Mouse (Mus musculus): ENCODE measurements around the gene H2-DMa. TPM values are rescaled to one million over a fixed set of nuclear protein-coding genes. Genes with fewer than 3 reads are reported as not detected.

The H2-DMa gene
- polyA plus RNA-seq, 1 experiment from 2014 or later: 11.1 TPM

- ATAC-seq (ENCODE audit: insufficient number of reproducible peaks, insufficient read depth, low FRiP score, low TSS enrichment, low read depth): no peak
- peaks cover 47% of the 10 kb centered on the region for H3K4me1 ChIP-seq (replicated peaks)
- H3K27ac ChIP-seq: peak overlapping the region; percentile 46; the same call in 1 of the 2 replicates
- WGBS: 44% methylated on average over 9 of the region's 9 CpGs
- no peaks in the 10 kb centered on the region for H3K27me3 ChIP-seq
- H3K4me3 ChIP-seq (replicated peaks): no peak overlapping the region
- 0 out of 2 replicates have a peak overlapping the region, but pooled peaks have one; percentile 1 for H3K4me2 ChIP-seq
- H3K9me3 ChIP-seq: no peaks in the 10 kb centered on the region
- H3K36me3 ChIP-seq: peaks cover 7% of the 10 kb centered on the region; the same call in 1 of the 2 replicates
- no peak overlapping the region for H3K9ac ChIP-seq (replicated peaks)
Measured at GRCm38 (mm10) chr17:34126826-34127420, 7.6 kb downstream of the H2-DMa start.

- H3K4me2 ChIP-seq: 0 out of 2 replicates have a peak overlapping the region, but pooled peaks have one; percentile 19
- peaks cover 47% of the 10 kb centered on the region for H3K4me1 ChIP-seq (replicated peaks)
- H3K27me3 ChIP-seq: no peaks in the 10 kb centered on the region
- H3K36me3 ChIP-seq: peaks cover 7% of the 10 kb centered on the region; the same call in 1 of the 2 replicates
- H3K4me3 ChIP-seq (replicated peaks): no peak overlapping the region
- no peak overlapping the region for H3K27ac ChIP-seq
- 22% methylated on average over 6 of the region's 6 CpGs for WGBS
- no peaks in the 10 kb centered on the region for H3K9me3 ChIP-seq
- H3K9ac ChIP-seq (replicated peaks): no peak overlapping the region
- ATAC-seq (ENCODE audit: insufficient number of reproducible peaks, insufficient read depth, low FRiP score, low TSS enrichment, low read depth): no peak
Measured at GRCm38 (mm10) chr17:34127475-34127874, 8.1 kb downstream of the H2-DMa start.

GRCm38 (mm10) chr17:34128264-34128937 lies 9.1 kb downstream of the H2-DMa start:
- no peak overlapping the region for H3K9ac ChIP-seq (replicated peaks)
- H3K27ac ChIP-seq: 0 out of 2 replicates have a peak overlapping the region, but pooled peaks have one; percentile 35
- no peaks in the 10 kb centered on the region for H3K9me3 ChIP-seq
- H3K4me3 ChIP-seq (replicated peaks): peak overlapping the region; percentile 20
- no peak for ATAC-seq (ENCODE audit: insufficient number of reproducible peaks, insufficient read depth, low FRiP score, low TSS enrichment, low read depth)
- no peaks in the 10 kb centered on the region for H3K27me3 ChIP-seq
- H3K4me1 ChIP-seq (replicated peaks): peaks cover 47% of the 10 kb centered on the region
- peaks cover 7% of the 10 kb centered on the region; the same call in 1 of the 2 replicates for H3K36me3 ChIP-seq
- WGBS: 20% methylated on average over 13 of the region's 13 CpGs
- H3K4me2 ChIP-seq: peak overlapping the region; percentile 45

GRCm38 (mm10) chr17:34128944-34129791 lies 9.8 kb downstream of the H2-DMa start:
- H3K4me1 ChIP-seq (replicated peaks): peaks cover 39% of the 10 kb centered on the region
- peak overlapping the region; percentile 45 for H3K4me2 ChIP-seq
- H3K9me3 ChIP-seq: no peaks in the 10 kb centered on the region
- H3K4me3 ChIP-seq (replicated peaks): peak overlapping the region; percentile 20
- no peaks in the 10 kb centered on the region for H3K27me3 ChIP-seq
- 16% methylated on average over 18 of the region's 18 CpGs for WGBS
- peak; percentile 13; the same call in 1 of the 2 replicates for ATAC-seq (ENCODE audit: insufficient number of reproducible peaks, insufficient read depth, low FRiP score, low TSS enrichment, low read depth)
- no peak overlapping the region; the same call in 1 of the 2 replicates for H3K9ac ChIP-seq (replicated peaks)
- H3K27ac ChIP-seq: 0 out of 2 replicates have a peak overlapping the region, but pooled peaks have one; percentile 35
- peaks cover 7% of the 10 kb centered on the region; the same call in 1 of the 2 replicates for H3K36me3 ChIP-seq

GRCm38 (mm10) chr17:34130073-34130947 lies 11.0 kb downstream of the H2-DMa start:
- 80% methylated on average over 19 of the region's 19 CpGs for WGBS
- H3K9me3 ChIP-seq: no peaks in the 10 kb centered on the region
- peaks cover 35% of the 10 kb centered on the region for H3K4me1 ChIP-seq (replicated peaks)
- no peak overlapping the region for H3K27ac ChIP-seq
- no peak overlapping the region for H3K9ac ChIP-seq (replicated peaks)
- H3K4me3 ChIP-seq (replicated peaks): no peak overlapping the region
- H3K36me3 ChIP-seq: peaks cover 7% of the 10 kb centered on the region; the same call in 1 of the 2 replicates
- no peak for ATAC-seq (ENCODE audit: insufficient number of reproducible peaks, insufficient read depth, low FRiP score, low TSS enrichment, low read depth)
- H3K27me3 ChIP-seq: no peaks in the 10 kb centered on the region
- H3K4me2 ChIP-seq: no peak overlapping the region

GRCm38 (mm10) chr17:34131911-34132310 lies 12.6 kb downstream of the H2-DMa start:
- H3K4me2 ChIP-seq: no peak overlapping the region
- H3K4me1 ChIP-seq (replicated peaks): peaks cover 34% of the 10 kb centered on the region
- WGBS: 79% methylated on average over 7 of the region's 7 CpGs
- H3K4me3 ChIP-seq (replicated peaks): no peak overlapping the region
- peaks cover 9% of the 10 kb centered on the region; the same call in 1 of the 2 replicates for H3K27me3 ChIP-seq
- no peak overlapping the region for H3K27ac ChIP-seq
- no peaks in the 10 kb centered on the region for H3K36me3 ChIP-seq
- H3K9me3 ChIP-seq: no peaks in the 10 kb centered on the region
- no peak for ATAC-seq (ENCODE audit: insufficient number of reproducible peaks, insufficient read depth, low FRiP score, low TSS enrichment, low read depth)
- no peak overlapping the region for H3K9ac ChIP-seq (replicated peaks)

- Histone ChIP-seq H3K9me3 (no peaks in the 10 kb centered on the region), H3K36me3 (no peaks in the 10 kb centered on the region), H3K9ac (replicated peaks) (no peak overlapping the region), H3K27me3 (peaks cover 22% of the 10 kb centered on the region), H3K27ac (no peak overlapping the region), H3K4me3 (replicated peaks) (no peak overlapping the region), H3K4me2 (no peak overlapping the region), H3K4me1 (replicated peaks) (peaks cover 20% of the 10 kb centered on the region)
- 86% methylated on average over 11 of the region's 11 CpGs for WGBS
- no peak for ATAC-seq (ENCODE audit: insufficient number of reproducible peaks, insufficient read depth, low FRiP score, low TSS enrichment, low read depth)
Measured at GRCm38 (mm10) chr17:34133289-34133688, 13.9 kb downstream of the H2-DMa start.

GRCm38 (mm10) chr17:34134451-34134850 lies 15.1 kb downstream of the H2-DMa start:
- Histone ChIP-seq H3K4me1 (replicated peaks) (peaks cover 14% of the 10 kb centered on the region), H3K9me3 (no peaks in the 10 kb centered on the region), H3K9ac (replicated peaks) (no peak overlapping the region), H3K4me2 (no peak overlapping the region), H3K4me3 (replicated peaks) (no peak overlapping the region), H3K36me3 (no peaks in the 10 kb centered on the region), H3K27ac (no peak overlapping the region), H3K27me3 (peaks cover 34% of the 10 kb centered on the region)
- no peak for ATAC-seq (ENCODE audit: insufficient number of reproducible peaks, insufficient read depth, low FRiP score, low TSS enrichment, low read depth)
- WGBS: 78% methylated on average over 3 of the region's 3 CpGs

- H3K9me3 ChIP-seq: no peaks in the 10 kb centered on the region
- H3K27ac ChIP-seq: 0 out of 2 replicates have a peak overlapping the region, but pooled peaks have one; percentile 41
Measured at GRCm38 (mm10) chr17:34135297-34136224, 16.2 kb downstream of the H2-DMa start.

More at GRCm38 (mm10) chr17:34135297-34136224, 16.2 kb downstream of the H2-DMa start:
- Histone ChIP-seq H3K27me3 (peaks cover 45% of the 10 kb centered on the region), H3K9ac (replicated peaks) (no peak overlapping the region), H3K4me1 (replicated peaks) (peaks cover 19% of the 10 kb centered on the region), H3K4me2 (peak overlapping the region; percentile 72), H3K4me3 (replicated peaks) (peak overlapping the region; percentile 39), H3K36me3 (no peaks in the 10 kb centered on the region)
- 7% methylated on average over 31 of the region's 31 CpGs for WGBS
- peak; percentile 94 for ATAC-seq (ENCODE audit: insufficient number of reproducible peaks, insufficient read depth, low FRiP score, low TSS enrichment, low read depth)

Data from limb, embryonic 12.5 days (tissue).